Mouse (Mus musculus): ENCODE data around the gene Cdc73. TPM values are rescaled to one million over a fixed set of nuclear protein-coding genes. Genes with fewer than 3 reads are reported as not detected.

Gene Cdc73
- polyA plus RNA-seq, 1 experiment: 19.4 TPM

Other genes starting within 250 kb of the Cdc73 start
- 0.37 and 0.59 TPM in 2 replicates for gene B3galt2, start 62.2 kb downstream of the Cdc73 start, polyA plus RNA-seq (2012; rRNA removed)
- 48.5 and 52.5 TPM in 2 replicates for gene Glrx2, start 13.4 kb upstream of the Cdc73 start, polyA plus RNA-seq (2012; rRNA removed)
- gene Trove2, start 74.2 kb upstream of the Cdc73 start, polyA plus RNA-seq (2012; rRNA removed): 7.7 and 10.3 TPM in 2 replicates
- gene Uchl5, start 74.4 kb upstream of the Cdc73 start, polyA plus RNA-seq (2012; rRNA removed): 17.1 and 18.4 TPM in 2 replicates